Comparison of ENCODE assay signal across 8 mouse cellular contexts in the genomic region with DNA sequence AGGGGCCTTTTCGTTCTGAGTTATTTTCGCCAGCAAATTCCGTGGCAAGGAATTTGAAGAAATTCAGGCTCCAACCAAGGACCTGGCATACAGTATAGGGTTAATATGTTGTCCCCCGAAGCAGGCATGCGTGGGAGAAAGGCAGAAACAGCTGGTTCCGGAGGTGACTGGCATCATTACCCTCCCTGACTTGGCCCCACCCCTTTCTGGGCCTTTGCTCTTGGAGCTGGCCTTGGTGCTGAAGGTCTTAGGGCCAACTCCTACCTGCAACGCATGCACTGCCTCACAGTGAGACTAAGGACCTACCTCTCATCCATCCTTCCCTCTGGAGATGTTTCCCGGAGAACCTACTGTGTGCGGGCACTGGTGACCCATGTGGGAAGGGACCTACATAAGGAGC. TPM values are rescaled to one million over a fixed set of nuclear protein-coding genes. Genes with fewer than 3 reads are reported as not detected.
DNase-seq lines count a peak whose midpoint lies in the region; ATAC-seq lines count a peak whose summit lies in the region.
"Had no signal": no experiment of that assay in that cellular context is flagged by ENCODE, and none has a peak within 500 bp of the region (broad histone marks: within the 10 kb centered on the region; RNA-seq: fewer than 3 reads in every experiment).

No protein-coding gene starts in this region.

- H3K4me3 ChIP-seq in neural tube, embryonic 15.5 days (replicated peaks), result no peak overlapping the region
- H3K4me3 ChIP-seq: erythroblast, embryonic 14.5 days had no signal

- no peak for ATAC-seq in neural tube, embryonic 15.5 days (ENCODE audit: low FRiP score)
- no peak for ATAC-seq in activated CD4-positive, CD25-positive, alpha-beta regulatory T cell, adult 4 months

- H3K27ac ChIP-seq in neural tube, embryonic 15.5 days (replicated peaks), result 0 out of 2 replicates have a peak overlapping the region, but pooled peaks have one; percentile 60

- no peaks in the 10 kb centered on the region for H3K9me3 ChIP-seq in neural tube, embryonic 15.5 days (replicated peaks)

- no peaks in the 10 kb centered on the region for H3K36me3 ChIP-seq in neural tube, embryonic 15.5 days

- no peaks in the 10 kb centered on the region for H3K27me3 ChIP-seq in neural tube, embryonic 15.5 days (replicated peaks)

- no peak overlapping the region for H3K9ac ChIP-seq in neural tube, embryonic 15.5 days (replicated peaks)

- no peak overlapping the region for H3K4me2 ChIP-seq in neural tube, embryonic 15.5 days

- 54% methylated on average over 9 of the region's 9 CpGs for WGBS in neural tube, embryonic 15.5 days

- H3K4me1 ChIP-seq in neural tube, embryonic 15.5 days, result peaks cover 92% of the 10 kb centered on the region

- DNase-seq in urinary bladder, postnatal 14 days (ENCODE audit: low spot score), result peak; percentile 67
- DNase-seq in urinary bladder, postnatal 4 days (ENCODE audit: low spot score in 2 of 2), result no peak
- DNase-seq in embryo, embryonic 10.5 days (ENCODE audit: low spot score), result peak; percentile 87
- peak; percentile 91 to 93 for DNase-seq in kidney, postnatal 36 days
- no peak for DNase-seq in left cerebral cortex, adult 9 months (ENCODE audit: low spot score in 2 of 2)

RNA-seq across cellular contexts. Expression of a gene that starts 20.1 kb away (rescaled TPM):
- polyA plus RNA-seq in neural tube, embryonic 15.5 days (2015; fragmentation: Nextera tagmentation; extraction: Ambion mirVana), result 4.7 and 5.3 TPM in 2 replicates
- not detected for polyA plus RNA-seq in activated CD4-positive, CD25-positive, alpha-beta regulatory T cell, adult 4 months (2017; shearing (Covaris generic))

Comparison
In these comparisons a context has a peak if more than half of its experiments do, and no peak if none do; other contexts are left out.
1. DNase-seq: peak in urinary bladder, postnatal 14 days (single experiment), embryo, embryonic 10.5 days (single experiment) and kidney, postnatal 36 days (2 of 2); none in urinary bladder, postnatal 4 days (0 of 2) and left cerebral cortex, adult 9 months (0 of 2).